Mouse (Mus musculus) fibroblast of lung, adult 2 months (primary cell): Measurements from ENCODE around the gene Eif2b5.

Experiments used
- DNase-seq: peaks from one replicate; pipeline ENCODE4 v3.0.0-alpha.2; 2011; ENCODE audit warnings: low read depth

The Eif2b5 gene

GRCm38 (mm10) chr16:20537071-20537471 is 38.5 kb downstream of the Eif2b5 start:
- DNase-seq = peak; percentile 51

GRCm38 (mm10) chr16:20537601-20538320 is 39.1 kb downstream of the Eif2b5 start:
- no peak for DNase-seq

- DNase-seq = no peak
Observed at GRCm38 (mm10) chr16:20539649-20540048, 41.0 kb downstream of the Eif2b5 start.

- DNase-seq = no peak
Observed at GRCm38 (mm10) chr16:20540438-20540837, 41.8 kb downstream of the Eif2b5 start.

- DNase-seq = no peak
Observed at GRCm38 (mm10) chr16:20545696-20546095, 47.1 kb downstream of the Eif2b5 start.

GRCm38 (mm10) chr16:20547423-20547822 is 48.8 kb downstream of the Eif2b5 start:
- DNase-seq = no peak

- peak; percentile 99 for DNase-seq
Observed at GRCm38 (mm10) chr16:20548096-20548948, 49.7 kb downstream of the Eif2b5 start, which contains the start of gene Abcf3. Gene Abcf3, plus strand, starts transcription at chr16:20548577.

GRCm38 (mm10) chr16:20549161-20549560 is 50.5 kb downstream of the Eif2b5 start:
- no peak for DNase-seq

- DNase-seq = no peak
Observed at GRCm38 (mm10) chr16:20551691-20552090, 53.1 kb downstream of the Eif2b5 start.

GRCm38 (mm10) chr16:20552594-20552993 is 54.0 kb downstream of the Eif2b5 start:
- no peak for DNase-seq

GRCm38 (mm10) chr16:20555000-20555399 is 56.4 kb downstream of the Eif2b5 start:
- DNase-seq = no peak

GRCm38 (mm10) chr16:20557381-20557780 is 58.8 kb downstream of the Eif2b5 start:
- no peak for DNase-seq
